Mouse (Mus musculus): ENCODE data around the gene Pou2f1. TPM values are rescaled to one million over a fixed set of nuclear protein-coding genes. Genes with fewer than 3 reads are reported as not detected.

Gene Pou2f1
- total and polyA plus RNA-seq, 3 experiments, result 4.6 to 10.2 TPM; not detected in 1

DNA sequence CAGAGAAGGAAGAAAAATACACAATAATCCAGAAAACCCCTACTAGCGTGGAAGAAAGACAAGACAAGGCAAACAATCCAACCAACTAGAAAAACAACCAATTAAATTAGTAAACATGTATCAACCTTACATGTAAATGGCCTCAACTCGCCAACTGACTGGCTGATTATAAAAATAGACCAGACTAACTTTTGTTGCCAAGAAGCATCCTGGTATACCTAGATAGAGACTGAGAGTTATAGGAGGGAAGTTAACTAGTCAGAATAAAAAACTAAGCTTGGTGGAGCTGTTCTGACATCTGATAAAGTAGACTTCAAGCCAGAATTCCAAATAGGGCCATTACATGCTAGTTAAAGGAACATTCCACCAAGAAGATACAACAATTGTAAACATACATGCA, 77.3 kb downstream of the Pou2f1 start:
- Histone ChIP-seq H3K27ac (ENCODE audit: control insufficient read depth, low read depth, low read length) (no peak overlapping the region), H3K27me3 (ENCODE audit: control insufficient read depth in 1 of 2, insufficient read depth in 2 of 2, low read length in 2 of 2) (no peaks in the 10 kb centered on the region), H3K4me3 (ENCODE audit: control insufficient read depth in 1 of 2, insufficient read depth in 1 of 2, low read depth in 2 of 2, low read length in 2 of 2) (no peak overlapping the region), H3K4me1 (ENCODE audit: control insufficient read depth in 1 of 2, insufficient read depth in 2 of 2, low read length in 2 of 2) (peaks cover 7 to 34% of the 10 kb centered on the region in 2 experiments), H3K9me3 (replicated peaks; ENCODE audit: insufficient read depth, low read length) (no peaks in the 10 kb centered on the region), H3K36me3 (ENCODE audit: control insufficient read depth in 1 of 2, insufficient read depth in 2 of 2, low read length in 2 of 2) (peaks cover 0 to 31% of the 10 kb centered on the region in 2 experiments; a peak in 2 of 4 replicates), H3K9ac (ENCODE audit: control insufficient read depth, low read depth, low read length, poor library complexity, severe bottlenecking) (no peak overlapping the region), H3K79me2 (ENCODE audit: control insufficient read depth, insufficient read depth, low read length, poor library complexity) (peaks cover 1% of the 10 kb centered on the region; the same call in 1 of the 2 replicates)
- no peak for TF ChIP-seq MAX (IDR thresholded peaks at IDR 0.05; ENCODE audit: low read length)
- TF ChIP-seq MXI1 (IDR thresholded peaks at IDR 0.05; ENCODE audit: low read depth, low read length), result no peak
- peak; percentile 44; the same call in 1 of the 2 replicates for TF ChIP-seq MEF2A (IDR thresholded peaks at IDR 0.05; ENCODE audit: extremely low read depth, insufficient replicate concordance, low read depth, low read length, poor library complexity, severe bottlenecking)
- TF ChIP-seq GABPA (IDR thresholded peaks at IDR 0.05; ENCODE audit: low read depth, low read length), result no peak
- peak in 1 of 2 experiments; percentile 65; a peak in 1 of 4 replicates for TF ChIP-seq EP300 (IDR thresholded peaks at IDR 0.05; ENCODE audit: low read depth in 1 of 2, low read length in 2 of 2)
- 0 out of 2 replicates have a peak, but pooled peaks have one; percentile 30 for TF ChIP-seq GATA1 (IDR thresholded peaks at IDR 0.05; ENCODE audit: low read depth, low read length)
- TF ChIP-seq ETS1 (IDR thresholded peaks at IDR 0.05; ENCODE audit: low read depth, low read length), result peak; percentile 48; the same call in 1 of the 2 replicates
- no peak for TF ChIP-seq USF1 (IDR thresholded peaks at IDR 0.05; ENCODE audit: low read depth, low read length)
- peak; percentile 60 for DNase-seq (ENCODE audit: low read depth, low spot score)

GRCm38 (mm10) chr1:165922488-165922887, 80.0 kb downstream of the Pou2f1 start:
- Histone ChIP-seq H3K27me3 (ENCODE audit: control insufficient read depth in 1 of 2, insufficient read depth in 2 of 2, low read length in 2 of 2) (no peaks in the 10 kb centered on the region), H3K79me2 (ENCODE audit: control insufficient read depth, insufficient read depth, low read length, poor library complexity) (peaks cover 1% of the 10 kb centered on the region; the same call in 1 of the 2 replicates), H3K9ac (ENCODE audit: control insufficient read depth, low read depth, low read length, poor library complexity, severe bottlenecking) (no peak overlapping the region), H3K4me3 (ENCODE audit: control insufficient read depth in 1 of 2, insufficient read depth in 1 of 2, low read depth in 2 of 2, low read length in 2 of 2) (no peak overlapping the region), H3K27ac (ENCODE audit: control insufficient read depth, low read depth, low read length) (no peak overlapping the region), H3K36me3 (ENCODE audit: control insufficient read depth in 1 of 2, insufficient read depth in 2 of 2, low read length in 2 of 2) (peaks cover 0 to 19% of the 10 kb centered on the region in 2 experiments; a peak in 2 of 4 replicates), H3K4me1 (ENCODE audit: control insufficient read depth in 1 of 2, insufficient read depth in 2 of 2, low read length in 2 of 2) (peaks cover 7 to 27% of the 10 kb centered on the region in 2 experiments), H3K9me3 (replicated peaks; ENCODE audit: insufficient read depth, low read length) (no peaks in the 10 kb centered on the region)
- TF ChIP-seq ZC3H11A (IDR thresholded peaks at IDR 0.05; ENCODE audit: low read depth, low read length) (no peak), SMC3 (IDR thresholded peaks at IDR 0.05; ENCODE audit: low read depth, low read length) (no peak), ETS1 (IDR thresholded peaks at IDR 0.05; ENCODE audit: low read depth, low read length) (no peak), HCFC1 (IDR thresholded peaks at IDR 0.05; ENCODE audit: low read depth, low read length) (no peak), CTCF (IDR thresholded peaks at IDR 0.05 in 2 of 3, conservative IDR thresholded peaks at IDR 0.05 in 1 of 3; ENCODE audit: control insufficient read depth in 1 of 3, insufficient read depth in 1 of 3, low read depth in 2 of 3, low read length in 3 of 3, poor library complexity in 1 of 3, severe bottlenecking in 1 of 3) (no peak), TCF12 (IDR thresholded peaks at IDR 0.05; ENCODE audit: low read depth, low read length) (no peak)
- no peak for DNase-seq (ENCODE audit: low read depth, low spot score)

- no peaks in the 10 kb centered on the region for H3K27me3 ChIP-seq (ENCODE audit: control insufficient read depth in 1 of 2, insufficient read depth in 2 of 2, low read length in 2 of 2)
- H3K9ac ChIP-seq (ENCODE audit: control insufficient read depth, low read depth, low read length, poor library complexity, severe bottlenecking), result no peak overlapping the region
- H3K27ac ChIP-seq (ENCODE audit: control insufficient read depth, low read depth, low read length), result no peak overlapping the region
- peaks cover 0 to 11% of the 10 kb centered on the region in 2 experiments; a peak in 2 of 4 replicates for H3K36me3 ChIP-seq (ENCODE audit: control insufficient read depth in 1 of 2, insufficient read depth in 2 of 2, low read length in 2 of 2)
- TF ChIP-seq CHD2 (IDR thresholded peaks at IDR 0.05; ENCODE audit: low read length), result no peak
- TF ChIP-seq SIN3A (IDR thresholded peaks at IDR 0.05; ENCODE audit: low read length), result no peak
- peak; percentile 18 for TF ChIP-seq RAD21 (IDR thresholded peaks at IDR 0.05; ENCODE audit: low read depth, low read length)
- TF ChIP-seq NRF1 (IDR thresholded peaks at IDR 0.05; ENCODE audit: insufficient read depth, low read depth, low read length, poor library complexity, severe bottlenecking), result no peak
- TF ChIP-seq TBP (IDR thresholded peaks at IDR 0.05; ENCODE audit: low read depth, low read length), result no peak
- no peak for TF ChIP-seq MXI1 (IDR thresholded peaks at IDR 0.05; ENCODE audit: low read depth, low read length)
- peak; percentile 6 to 34 (median 25); a peak in 4 of 6 replicates for TF ChIP-seq CTCF (IDR thresholded peaks at IDR 0.05 in 2 of 3, conservative IDR thresholded peaks at IDR 0.05 in 1 of 3; ENCODE audit: control insufficient read depth in 1 of 3, insufficient read depth in 1 of 3, low read depth in 2 of 3, low read length in 3 of 3, poor library complexity in 1 of 3, severe bottlenecking in 1 of 3)
- no peak for TF ChIP-seq MYB (IDR thresholded peaks at IDR 0.05; ENCODE audit: low read depth, low read length)
- peak; percentile 33 for DNase-seq (ENCODE audit: low read depth, low spot score)
- H3K9me3 ChIP-seq (replicated peaks; ENCODE audit: insufficient read depth, low read length), result no peaks in the 10 kb centered on the region
- no peak overlapping the region for H3K4me3 ChIP-seq (ENCODE audit: control insufficient read depth in 1 of 2, insufficient read depth in 1 of 2, low read depth in 2 of 2, low read length in 2 of 2)
- H3K79me2 ChIP-seq (ENCODE audit: control insufficient read depth, insufficient read depth, low read length, poor library complexity), result peaks cover 1% of the 10 kb centered on the region; the same call in 1 of the 2 replicates
- H3K4me1 ChIP-seq (ENCODE audit: control insufficient read depth in 1 of 2, insufficient read depth in 2 of 2, low read length in 2 of 2), result peaks cover 3 to 19% of the 10 kb centered on the region in 2 experiments; a peak in 3 of 4 replicates
Measured at GRCm38 (mm10) chr1:165921026-165921425, 81.5 kb downstream of the Pou2f1 start.

All from MEL (cell line).